Mouse (Mus musculus) frontal cortex, postnatal 14 days (tissue): ENCODE results near the gene Nim1k.
A peak's percentile ranks its signal among the peaks of the same experiment; 100 is the strongest.

Source experiments
- DNase-seq, 2 experiments: peaks; one replicate each; pipeline ENCODE4 v3.0.0; 2022; ENCODE audit warnings: low spot score in 2 of 2

Nim1k gene

GRCm38 (mm10) chr13:119755681-119756471, at the start of gene Nim1k:
Gene Nim1k (minus strand): TSS chr13:119755882.
- DNase-seq: peak; percentile 75 to 83

GRCm38 (mm10) chr13:119797656-119798055, 42.0 kb upstream of the Nim1k start:
- no peak for DNase-seq

GRCm38 (mm10) chr13:119792791-119793404, 37.2 kb upstream of the Nim1k start:
- DNase-seq: no peak

GRCm38 (mm10) chr13:119791580-119792135, 36.0 kb upstream of the Nim1k start:
- no peak for DNase-seq

GRCm38 (mm10) chr13:119790761-119791579, 35.3 kb upstream of the Nim1k start, which contains the start of gene Zfp131:
Gene Zfp131 (minus strand): TSS chr13:119790889.
- peak; percentile 86 to 89 for DNase-seq

- peak; percentile 57 for DNase-seq
Measured at GRCm38 (mm10) chr13:119789851-119790717, 34.4 kb upstream of the Nim1k start.

- DNase-seq: no peak
Measured at GRCm38 (mm10) chr13:119783581-119783980, 27.9 kb upstream of the Nim1k start.

GRCm38 (mm10) chr13:119768541-119768940, 12.9 kb upstream of the Nim1k start:
- no peak for DNase-seq

GRCm38 (mm10) chr13:119766480-119766879, 10.8 kb upstream of the Nim1k start:
- no peak for DNase-seq

GRCm38 (mm10) chr13:119756831-119757230, 1.1 kb upstream of the Nim1k start:
- DNase-seq: no peak

GRCm38 (mm10) chr13:119755141-119755547, 538 bp downstream of the Nim1k start:
- peak; percentile 24 to 43 for DNase-seq

GRCm38 (mm10) chr13:119754635-119755020, 1.1 kb downstream of the Nim1k start:
- DNase-seq: no peak

GRCm38 (mm10) chr13:119753859-119754634, 1.6 kb downstream of the Nim1k start:
- DNase-seq: peak; percentile 17 to 34

- DNase-seq: no peak
Measured at GRCm38 (mm10) chr13:119746930-119747329, 8.8 kb downstream of the Nim1k start.

GRCm38 (mm10) chr13:119743470-119743869, 12.2 kb downstream of the Nim1k start:
- no peak for DNase-seq

- no peak for DNase-seq
Measured at GRCm38 (mm10) chr13:119742711-119743415, 12.8 kb downstream of the Nim1k start.

GRCm38 (mm10) chr13:119741390-119742237, 14.1 kb downstream of the Nim1k start:
- no peak for DNase-seq

GRCm38 (mm10) chr13:119731448-119731847, 24.2 kb downstream of the Nim1k start:
- no peak for DNase-seq

- no peak for DNase-seq
Measured at GRCm38 (mm10) chr13:119729406-119729805, 26.3 kb downstream of the Nim1k start.
